Mouse (Mus musculus): ENCODE measurements around the gene Nlk. TPM values are rescaled to one million over a fixed set of nuclear protein-coding genes. Genes with fewer than 3 reads are reported as not detected.

The Nlk gene
- total RNA-seq (2021): 10 to 100 TPM; 36.9 to 41.9 TPM
- long read RNA-seq, full-length matches to known transcripts: 3 of 8 reads
- long read RNA-seq, partial matches to known transcripts: 1 of 8 reads
- long read RNA-seq, other reads (novel, unspliced or antisense): 4 of 8 reads

- peak; percentile 98 to 99 for DNase-seq (ENCODE audit: low spot score in 2 of 2)
Observed at GRCm38 (mm10) chr11:78696777-78697752, at the start of gene Nlk. Gene Nlk, minus strand, starts transcription at chr11:78697373.

DNA sequence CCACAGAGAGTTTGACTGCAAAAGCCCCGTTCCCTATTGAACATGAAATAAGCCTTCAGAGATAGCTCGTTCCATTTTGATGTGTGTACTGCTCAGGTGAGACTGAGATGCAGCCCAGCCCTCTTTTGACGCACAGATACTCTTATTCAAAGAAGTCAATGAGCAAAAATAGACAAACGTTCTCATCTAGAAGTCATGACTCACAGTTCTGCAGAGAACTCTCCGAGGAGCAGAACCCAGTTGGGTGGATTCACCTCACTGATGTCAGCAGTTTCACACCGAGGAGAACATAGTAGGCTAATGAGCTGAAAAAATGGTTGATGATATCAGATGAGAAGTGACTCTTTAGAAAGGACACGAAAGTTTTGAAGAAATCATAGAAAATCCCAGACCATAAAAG, 49.1 kb upstream of the Nlk start:
- DNase-seq (ENCODE audit: low spot score in 2 of 2): no peak

DNA sequence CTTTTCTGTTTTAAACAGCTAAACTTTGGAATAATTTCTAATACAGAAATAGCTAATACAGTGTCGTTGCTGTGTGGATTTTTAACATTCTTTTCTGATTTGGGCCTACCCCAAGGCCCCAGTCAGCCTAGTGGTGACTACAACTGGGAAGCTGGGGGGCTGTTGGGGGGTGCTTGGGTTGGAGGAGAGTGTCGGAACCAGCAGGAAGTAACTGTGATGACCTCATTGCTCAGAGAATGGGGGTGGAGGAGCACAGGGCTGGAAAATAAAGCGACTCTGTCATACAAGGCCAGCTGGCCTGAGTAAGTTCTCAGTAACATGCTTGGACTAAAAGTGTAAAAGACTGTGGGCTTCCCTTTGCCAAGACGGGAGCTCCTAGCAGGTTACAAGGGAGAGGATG, 48.3 kb upstream of the Nlk start:
- no peak for DNase-seq (ENCODE audit: low spot score in 2 of 2)

- no peak for DNase-seq (ENCODE audit: low spot score in 2 of 2)
Observed at GRCm38 (mm10) chr11:78742461-78742860, 45.3 kb upstream of the Nlk start.

DNA sequence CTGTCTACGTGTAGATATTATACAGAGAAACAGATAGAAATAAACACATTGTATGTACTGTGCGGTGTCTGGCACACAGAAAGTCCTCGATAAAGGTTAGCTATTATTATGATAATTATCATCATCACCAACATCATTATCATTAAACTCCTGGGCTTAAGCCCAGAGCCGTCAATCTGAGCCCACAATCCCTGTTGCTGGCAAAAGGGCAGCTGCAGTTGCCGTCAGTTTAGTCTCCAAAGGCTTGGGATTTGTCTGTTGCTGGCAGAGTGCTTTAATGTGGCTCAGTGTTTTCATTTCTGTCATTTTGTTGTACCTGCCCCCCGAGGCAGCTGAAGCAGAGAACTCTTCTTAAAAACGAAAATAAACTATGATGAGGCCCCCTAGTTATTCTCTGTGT, 44.8 kb upstream of the Nlk start:
- DNase-seq (ENCODE audit: low spot score in 2 of 2): no peak

DNA sequence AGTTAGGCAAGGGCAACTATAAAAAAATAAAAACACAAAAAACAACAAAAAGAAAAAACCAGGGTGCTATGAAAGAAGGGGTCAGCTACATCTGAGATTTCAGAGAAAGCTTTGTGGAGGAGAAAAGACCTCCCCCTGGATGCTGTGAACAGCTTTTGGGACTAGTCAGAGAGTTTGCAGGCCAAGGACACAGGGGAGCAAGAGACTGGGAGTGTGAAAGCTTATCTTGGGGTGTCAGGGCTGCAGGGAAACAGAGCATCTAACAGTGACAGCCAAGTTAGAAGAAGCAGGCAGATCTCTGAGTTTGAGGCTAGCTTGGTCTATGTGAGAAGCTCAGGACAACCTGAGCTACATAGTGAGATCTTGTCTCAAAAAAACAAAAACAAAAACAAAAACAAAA, 42.2 kb upstream of the Nlk start:
- no peak for DNase-seq (ENCODE audit: low spot score in 2 of 2)

DNA sequence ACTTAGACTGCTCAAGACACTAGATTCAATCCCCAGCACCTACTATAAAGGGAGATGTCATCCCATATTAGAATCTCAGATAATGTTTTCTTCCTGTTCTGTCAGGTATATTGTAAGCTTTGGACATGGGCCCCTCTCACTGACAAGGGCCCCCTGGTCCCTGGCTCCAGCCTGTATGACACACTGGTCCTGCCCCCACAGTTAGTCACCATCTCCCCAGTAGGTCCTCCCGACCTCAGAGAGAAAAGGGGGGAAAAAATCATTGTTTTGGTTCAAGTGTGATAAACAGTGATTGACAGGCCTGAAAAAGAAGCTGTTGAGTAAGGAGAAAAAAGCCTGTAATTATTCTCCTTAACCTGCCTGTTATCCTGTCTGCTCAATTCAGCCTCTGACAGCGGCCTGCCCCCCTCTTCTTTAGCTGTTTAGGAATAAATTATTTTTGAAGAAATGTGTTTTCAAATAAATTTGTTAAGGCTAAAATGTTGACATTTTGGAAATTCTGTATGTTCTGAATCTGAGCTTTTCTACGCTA, 39.8 kb upstream of the Nlk start:
- DNase-seq (ENCODE audit: low spot score in 2 of 2): no peak

- DNase-seq (ENCODE audit: low spot score in 2 of 2): no peak
Observed at GRCm38 (mm10) chr11:78735168-78735567, 38.0 kb upstream of the Nlk start.

DNA sequence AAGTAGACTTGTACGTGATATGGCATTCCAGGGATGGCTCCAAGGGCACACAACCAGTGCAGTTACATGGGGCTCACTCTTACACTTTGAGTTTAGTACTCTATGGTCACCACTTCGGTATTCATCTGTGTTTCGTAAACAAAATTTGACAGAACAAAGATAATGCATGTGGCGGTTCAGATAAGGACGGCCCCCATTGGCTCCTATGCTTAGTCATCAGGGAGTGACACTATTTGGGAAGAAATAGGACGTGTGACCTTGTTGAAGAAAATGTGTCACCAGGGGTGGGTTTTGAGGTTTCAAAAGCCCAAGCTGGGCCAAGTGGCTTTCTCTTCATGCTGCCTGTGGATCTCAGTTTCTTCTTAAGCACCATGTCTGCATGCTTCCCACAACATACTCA, 35.4 kb upstream of the Nlk start:
- no peak for DNase-seq (ENCODE audit: low spot score in 2 of 2)

DNA sequence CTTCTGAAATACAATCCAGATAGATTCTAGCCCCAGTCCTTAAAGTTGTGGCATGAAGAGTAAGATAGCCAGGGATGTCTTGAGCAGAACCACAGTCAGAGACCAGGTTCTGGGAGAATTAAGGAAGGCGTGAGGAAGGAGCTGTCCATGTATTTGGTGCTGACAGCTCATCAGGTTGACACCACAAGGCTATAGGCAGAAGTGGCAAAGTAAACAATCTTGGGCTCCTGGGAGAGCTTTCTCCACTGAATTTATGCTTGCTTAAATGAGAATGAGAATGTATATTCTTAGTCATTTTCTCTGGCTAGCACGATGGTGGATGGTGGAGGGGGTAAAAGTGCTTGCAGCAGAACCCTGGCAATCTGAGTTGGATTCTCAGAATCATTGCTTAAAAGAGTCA, 33.7 kb upstream of the Nlk start:
- DNase-seq (ENCODE audit: low spot score in 2 of 2): no peak

- DNase-seq (ENCODE audit: low spot score in 2 of 2): no peak
Observed at GRCm38 (mm10) chr11:78728041-78728440, 30.9 kb upstream of the Nlk start.

DNA sequence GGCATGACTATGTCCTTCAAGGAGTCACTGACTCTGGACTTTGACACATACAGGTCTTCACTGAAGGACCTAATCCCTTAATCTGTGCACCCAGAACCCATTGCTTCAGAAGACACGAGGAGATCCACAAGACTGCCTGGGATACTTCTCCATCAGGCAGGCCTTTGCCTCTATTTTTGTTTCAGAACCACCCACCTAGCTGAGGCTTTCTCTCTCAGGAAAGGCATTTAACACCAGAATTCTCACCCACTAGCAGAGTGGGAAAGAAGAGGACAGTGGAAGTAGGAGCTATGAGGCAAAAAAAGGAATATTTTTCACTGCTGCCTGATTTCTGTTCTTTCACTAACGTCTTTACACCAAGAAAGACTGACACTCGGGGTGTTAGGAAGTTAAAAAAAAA, 29.2 kb upstream of the Nlk start:
- DNase-seq (ENCODE audit: low spot score in 2 of 2): no peak

GRCm38 (mm10) chr11:78724792-78725191, 27.6 kb upstream of the Nlk start:
- no peak for DNase-seq (ENCODE audit: low spot score in 2 of 2)

- no peak for DNase-seq (ENCODE audit: low spot score in 2 of 2)
Observed at GRCm38 (mm10) chr11:78721419-78721818, 24.2 kb upstream of the Nlk start.

- no peak for DNase-seq (ENCODE audit: low spot score in 2 of 2)
Observed at GRCm38 (mm10) chr11:78717655-78718054, 20.5 kb upstream of the Nlk start.

DNA sequence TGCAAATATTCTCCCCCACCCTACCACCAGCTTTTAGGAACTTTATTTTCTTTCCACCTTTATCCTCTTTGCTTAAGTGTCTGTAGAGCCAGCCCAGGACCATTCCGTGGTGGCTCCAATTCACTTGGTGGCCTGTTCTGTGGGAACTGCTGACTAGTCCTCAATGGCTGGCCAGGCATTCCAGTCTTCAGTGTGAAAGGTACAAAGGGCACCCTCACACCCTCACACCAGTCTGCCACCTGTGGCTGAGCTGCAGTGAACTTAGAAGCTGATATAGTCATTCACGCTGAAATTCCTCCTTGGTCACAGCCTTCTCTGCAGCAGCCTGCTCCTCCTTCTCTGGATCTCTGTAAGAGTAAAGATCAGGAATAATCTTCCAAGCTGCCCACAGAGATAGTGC, 11.5 kb upstream of the Nlk start:
- DNase-seq (ENCODE audit: low spot score in 2 of 2): no peak

DNA sequence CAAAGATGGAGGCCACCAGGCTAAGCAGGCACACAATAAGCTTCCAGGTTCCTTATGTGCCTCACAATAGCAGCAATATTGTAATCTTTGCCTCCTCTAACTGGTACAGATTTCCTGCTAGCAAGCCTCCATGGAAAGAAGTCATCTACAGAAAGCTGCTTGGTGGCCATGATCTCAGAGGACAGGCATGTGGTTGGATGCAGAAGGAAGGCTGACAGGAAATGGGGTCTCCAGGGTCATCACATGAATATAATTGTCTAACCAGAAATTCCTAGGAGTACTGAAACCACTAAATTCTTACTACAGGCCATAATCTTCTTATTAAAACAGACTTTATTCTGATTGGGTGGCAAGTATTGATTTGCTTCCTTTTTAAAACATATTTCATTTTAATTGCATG, 8.9 kb upstream of the Nlk start:
- DNase-seq (ENCODE audit: low spot score in 2 of 2): no peak

- no peak for DNase-seq (ENCODE audit: low spot score in 2 of 2)
Observed at GRCm38 (mm10) chr11:78703085-78703484, 5.9 kb upstream of the Nlk start.

GRCm38 (mm10) chr11:78702319-78702718, 5.1 kb upstream of the Nlk start:
- DNase-seq (ENCODE audit: low spot score in 2 of 2): no peak

DNA sequence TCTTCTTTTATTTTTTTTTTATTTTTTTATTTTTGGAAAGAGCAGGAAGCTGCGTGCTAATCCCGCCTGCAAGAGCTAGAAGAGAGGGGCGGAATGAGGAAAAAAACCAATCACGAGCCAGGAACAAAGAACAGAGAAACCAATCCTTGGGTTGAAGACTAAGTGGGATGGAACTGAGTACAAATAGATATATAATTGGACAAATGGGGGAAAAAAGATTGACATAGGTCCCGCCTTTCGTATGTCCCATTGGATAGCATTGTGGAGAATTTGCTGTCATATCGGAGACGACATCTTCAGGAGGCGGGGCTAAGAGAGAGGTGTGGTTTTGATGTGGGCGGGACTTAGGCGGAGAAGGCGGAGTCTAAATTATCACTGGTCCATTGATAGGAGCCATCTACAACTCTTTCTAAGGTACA, 589 bp upstream of the Nlk start:
- peak; percentile 86 to 88 for DNase-seq (ENCODE audit: low spot score in 2 of 2)

- DNase-seq (ENCODE audit: low spot score in 2 of 2): no peak
Observed at GRCm38 (mm10) chr11:78694249-78694648, 2.9 kb downstream of the Nlk start.

GRCm38 (mm10) chr11:78693307-78693706, 3.9 kb downstream of the Nlk start:
- no peak for DNase-seq (ENCODE audit: low spot score in 2 of 2)

GRCm38 (mm10) chr11:78691201-78691600, 6.0 kb downstream of the Nlk start:
- no peak for DNase-seq (ENCODE audit: low spot score in 2 of 2)

Data from layer of hippocampus, postnatal 10 days (tissue).